Mouse (Mus musculus) limb, embryonic 15.5 days (tissue): ENCODE measurements around the gene Trpm2. TPM values are rescaled to one million over a fixed set of nuclear protein-coding genes. Genes with fewer than 3 reads are reported as not detected.
A peak's percentile ranks its signal among the peaks of the same experiment; 100 is the strongest.

ENCODE experiments used
- ATAC-seq: fragments of 200-750 bp; cut with Nextera tagmentation; 2 replicates; pipeline ENCODE4 v1.8.0; 2017; ENCODE audit warnings: low read depth, moderate TSS enrichment; ENCODE audit not compliant: insufficient number of reproducible peaks, low FRiP score, low TSS enrichment
- H3K27ac ChIP-seq: fragments of 300-500 bp; sonication (generic); 2 replicates; pipeline ENCODE4 v1.5.1; 2015; ENCODE audit warnings: moderate library complexity, mild to moderate bottlenecking, inconsistent platforms
- H3K27me3 ChIP-seq: fragments of 300-500 bp; sonication (generic); 2 replicates; pipeline ENCODE4 v1.6.1; 2015; ENCODE audit warnings: inconsistent platforms
- H3K36me3 ChIP-seq: fragments of 300-500 bp; sonication (generic); 2 replicates; pipeline ENCODE4 v1.6.1; 2015; ENCODE audit warnings: inconsistent platforms
- H3K4me1 ChIP-seq: fragments of 300-500 bp; sonication (generic); 2 replicates; pipeline ENCODE4 v1.6.1; 2015; ENCODE audit warnings: inconsistent platforms
- H3K4me2 ChIP-seq: fragments of 300-500 bp; sonication (generic); 2 replicates; pipeline ENCODE4 v1.6.1; 2015; ENCODE audit warnings: mild to moderate bottlenecking, inconsistent platforms
- H3K4me3 ChIP-seq: fragments of 300-500 bp; sonication (generic); 2 replicates; pipeline ENCODE4 v1.5.1; 2015; ENCODE audit warnings: mild to moderate bottlenecking, inconsistent platforms
- H3K9ac ChIP-seq: fragments of 300-500 bp; sonication (generic); 2 replicates; pipeline ENCODE4 v1.6.1; 2015; ENCODE audit warnings: inconsistent platforms
- H3K9me3 ChIP-seq: fragments of 300-500 bp; sonication (generic); 2 replicates; pipeline ENCODE4 v1.6.1; 2016; ENCODE audit warnings: inconsistent platforms
- WGBS: fragments of 180-500 bp; shearing (Covaris S2); methylation state at CpG from one replicate; pipeline ENCODE4 v1.1.7; 2015; 5-methylcytosine and 5-hydroxymethylcytosine counted together
- polyA plus RNA-seq: library from polyadenylated mRNA; unstranded; fragments of >200 nt; fragmentation: Nextera tagmentation; extraction: Ambion mirVana; gene quantifications from 2 replicates; pipeline ENCODE4 v1.2.1, GENCODE M21; 2015

The Trpm2 gene
- polyA plus RNA-seq, 1 experiment from 2014 or later = 0.50 TPM

- WGBS = 33% methylated on average over 7 of the region's 7 CpGs
- H3K9ac ChIP-seq = no peak overlapping the region
- peaks cover 39% of the 10 kb centered on the region for H3K4me1 ChIP-seq
- no peak for ATAC-seq
- H3K36me3 ChIP-seq = peaks cover 22% of the 10 kb centered on the region
- no peaks in the 10 kb centered on the region for H3K27me3 ChIP-seq
- H3K4me3 ChIP-seq = no peak overlapping the region
- no peak overlapping the region for H3K27ac ChIP-seq
- no peaks in the 10 kb centered on the region for H3K9me3 ChIP-seq
- peak overlapping the region; percentile 77; the same call in 1 of the 2 replicates for H3K4me2 ChIP-seq
Observed at GRCm38 (mm10) chr10:78007203-78007602, 36.8 kb upstream of the Trpm2 start.

GRCm38 (mm10) chr10:78005791-78006438, 35.6 kb upstream of the Trpm2 start:
- Histone ChIP-seq H3K4me2 (no peak overlapping the region), H3K4me1 (peaks cover 39% of the 10 kb centered on the region), H3K9ac (0 out of 2 replicates have a peak overlapping the region, but pooled peaks have one; percentile 4), H3K9me3 (no peaks in the 10 kb centered on the region), H3K4me3 (no peak overlapping the region), H3K27ac (no peak overlapping the region), H3K27me3 (no peaks in the 10 kb centered on the region), H3K36me3 (peaks cover 34% of the 10 kb centered on the region)
- 81% methylated on average over 4 of the region's 4 CpGs for WGBS
- no peak for ATAC-seq

- peaks cover 34% of the 10 kb centered on the region for H3K4me1 ChIP-seq
- no peak for ATAC-seq
- H3K36me3 ChIP-seq = peaks cover 48% of the 10 kb centered on the region
- H3K9ac ChIP-seq = no peak overlapping the region
- no peak overlapping the region for H3K4me3 ChIP-seq
- 93% methylated on average over 3 of the region's 3 CpGs for WGBS
- H3K27me3 ChIP-seq = no peaks in the 10 kb centered on the region
- no peak overlapping the region for H3K27ac ChIP-seq
- no peaks in the 10 kb centered on the region for H3K9me3 ChIP-seq
- H3K4me2 ChIP-seq = no peak overlapping the region
Observed at GRCm38 (mm10) chr10:78004479-78005100, 34.2 kb upstream of the Trpm2 start.

- no peak overlapping the region for H3K27ac ChIP-seq
- no peaks in the 10 kb centered on the region for H3K9me3 ChIP-seq
- no peak overlapping the region for H3K4me3 ChIP-seq
Observed at GRCm38 (mm10) chr10:78002316-78002715, 32.0 kb upstream of the Trpm2 start.

GRCm38 (mm10) chr10:78001796-78002195, 31.4 kb upstream of the Trpm2 start:
- Histone ChIP-seq H3K27me3 (no peaks in the 10 kb centered on the region), H3K4me2 (no peak overlapping the region), H3K4me3 (no peak overlapping the region), H3K9ac (no peak overlapping the region), H3K9me3 (no peaks in the 10 kb centered on the region), H3K27ac (no peak overlapping the region), H3K36me3 (peaks cover 71% of the 10 kb centered on the region), H3K4me1 (peaks cover 13% of the 10 kb centered on the region)
- ATAC-seq = no peak
- 82% methylated on average over 11 of the region's 11 CpGs for WGBS

More at GRCm38 (mm10) chr10:78002316-78002715, 32.0 kb upstream of the Trpm2 start:
- Histone ChIP-seq H3K4me1 (peaks cover 18% of the 10 kb centered on the region), H3K27me3 (no peaks in the 10 kb centered on the region), H3K36me3 (peaks cover 69% of the 10 kb centered on the region), H3K9ac (no peak overlapping the region), H3K4me2 (no peak overlapping the region)
- 90% methylated on average over 2 of the region's 2 CpGs for WGBS
- no peak for ATAC-seq

- Histone ChIP-seq H3K9me3 (no peaks in the 10 kb centered on the region), H3K4me3 (no peak overlapping the region), H3K4me2 (no peak overlapping the region), H3K36me3 (peaks cover 80% of the 10 kb centered on the region), H3K27me3 (no peaks in the 10 kb centered on the region), H3K9ac (no peak overlapping the region), H3K27ac (no peak overlapping the region), H3K4me1 (no peaks in the 10 kb centered on the region)
- WGBS = 93% methylated on average over 5 of the region's 5 CpGs
- ATAC-seq = no peak
Observed at GRCm38 (mm10) chr10:78000200-78000599, 29.8 kb upstream of the Trpm2 start.

- Histone ChIP-seq H3K4me3 (no peak overlapping the region), H3K36me3 (peaks cover 90% of the 10 kb centered on the region), H3K27ac (no peak overlapping the region), H3K9ac (no peak overlapping the region), H3K27me3 (no peaks in the 10 kb centered on the region), H3K4me2 (no peak overlapping the region), H3K4me1 (no peaks in the 10 kb centered on the region), H3K9me3 (no peaks in the 10 kb centered on the region)
- 78% methylated on average over 3 of the region's 3 CpGs for WGBS
- no peak for ATAC-seq
Observed at GRCm38 (mm10) chr10:77995639-77996038, 25.3 kb upstream of the Trpm2 start.

- 80% methylated on average over 5 of the region's 5 CpGs for whole genome bisulfite sequencing
- peaks cover 56% of the 10 kb centered on the region for H3K36me3 ChIP-seq
- no peak for ATAC-seq
- H3K4me3 ChIP-seq = no peak overlapping the region
- no peaks in the 10 kb centered on the region for H3K9me3 ChIP-seq
- no peak overlapping the region for H3K4me2 ChIP-seq
- H3K27ac ChIP-seq = 0 out of 2 replicates have a peak overlapping the region, but pooled peaks have one; percentile 1
- H3K27me3 ChIP-seq = no peaks in the 10 kb centered on the region
- H3K4me1 ChIP-seq = peaks cover 4% of the 10 kb centered on the region; the same call in 1 of the 2 replicates
- H3K9ac ChIP-seq = no peak overlapping the region
Observed at GRCm38 (mm10) chr10:77985775-77986174, 15.4 kb upstream of the Trpm2 start.

- peaks cover 49% of the 10 kb centered on the region for H3K36me3 ChIP-seq
- H3K4me1 ChIP-seq = peaks cover 4% of the 10 kb centered on the region; the same call in 1 of the 2 replicates
- 0% methylated on average over 4 of the region's 4 CpGs for WGBS
Observed at GRCm38 (mm10) chr10:77984660-77985059, 14.3 kb upstream of the Trpm2 start.

GRCm38 (mm10) chr10:77978351-77979350, 8.3 kb upstream of the Trpm2 start, which contains the start of gene 1810043G02Rik:
Gene 1810043G02Rik, plus strand, starts transcription at chr10:77978524.
- Histone ChIP-seq H3K4me1 (peaks cover 13% of the 10 kb centered on the region; the same call in 1 of the 2 replicates), H3K36me3 (peaks cover 15% of the 10 kb centered on the region), H3K9me3 (no peaks in the 10 kb centered on the region), H3K4me2 (peak within 1 kb of the TSS; percentile 72), H3K4me3 (peak within 1 kb of the TSS; percentile 76), H3K27ac (peak within 1 kb of the TSS; percentile 64), H3K27me3 (no peaks in the 10 kb centered on the region), H3K9ac (peak within 1 kb of the TSS; percentile 62)
- under 1% methylated on average over 57 of the region's 57 CpGs for WGBS
- peak; percentile 94 for ATAC-seq

More at GRCm38 (mm10) chr10:77984660-77985059, 14.3 kb upstream of the Trpm2 start:
- Histone ChIP-seq H3K4me2 (no peak overlapping the region), H3K27me3 (no peaks in the 10 kb centered on the region), H3K27ac (no peak overlapping the region), H3K9ac (no peak overlapping the region), H3K9me3 (no peaks in the 10 kb centered on the region), H3K4me3 (no peak overlapping the region)
- ATAC-seq = 0 out of 2 replicates have a peak, but pooled peaks have one; percentile 23

GRCm38 (mm10) chr10:77976458-77977150, 6.2 kb upstream of the Trpm2 start:
- Histone ChIP-seq H3K27me3 (no peaks in the 10 kb centered on the region), H3K4me2 (no peak overlapping the region), H3K4me3 (no peak overlapping the region), H3K36me3 (peaks cover 11% of the 10 kb centered on the region), H3K4me1 (peaks cover 13% of the 10 kb centered on the region; the same call in 1 of the 2 replicates), H3K9ac (no peak overlapping the region), H3K9me3 (no peaks in the 10 kb centered on the region), H3K27ac (no peak overlapping the region)
- ATAC-seq = no peak
- 64% methylated on average over 8 of the region's 8 CpGs for WGBS
